Mouse (Mus musculus): ENCODE results near the gene Slc40a1. TPM values are rescaled to one million over a fixed set of nuclear protein-coding genes. Genes with fewer than 3 reads are reported as not detected.

Gene Slc40a1
- total and polyA plus RNA-seq, 3 experiments, result 36.8 to 74.7 TPM; not detected in 1

- peaks cover 25 to 27% of the 10 kb centered on the region in 2 experiments for H3K36me3 ChIP-seq (ENCODE audit: control insufficient read depth in 1 of 2, insufficient read depth in 2 of 2, low read length in 2 of 2)
- H3K9ac ChIP-seq (ENCODE audit: control insufficient read depth, low read depth, low read length, poor library complexity, severe bottlenecking), result no peak overlapping the region
- DNase-seq (ENCODE audit: low read depth, low spot score), result no peak
- H3K4me3 ChIP-seq (ENCODE audit: control insufficient read depth in 1 of 2, insufficient read depth in 1 of 2, low read depth in 2 of 2, low read length in 2 of 2), result no peak overlapping the region
- no peaks in the 10 kb centered on the region for H3K27me3 ChIP-seq (ENCODE audit: control insufficient read depth in 1 of 2, insufficient read depth in 2 of 2, low read length in 2 of 2)
- TF ChIP-seq POLR2AphosphoS5 (IDR thresholded peaks at IDR 0.05; ENCODE audit: borderline replicate concordance, low read depth, low read length) (no peak), MXI1 (IDR thresholded peaks at IDR 0.05; ENCODE audit: low read depth, low read length) (no peak), GABPA (IDR thresholded peaks at IDR 0.05; ENCODE audit: low read depth, low read length) (no peak), USF2 (IDR thresholded peaks at IDR 0.05; ENCODE audit: borderline replicate concordance in 1 of 2, insufficient read depth in 1 of 2, low read depth in 1 of 2, low read length in 2 of 2) (no peak), NRF1 (IDR thresholded peaks at IDR 0.05; ENCODE audit: insufficient read depth, low read depth, low read length, poor library complexity, severe bottlenecking) (no peak), MYB (IDR thresholded peaks at IDR 0.05; ENCODE audit: low read depth, low read length) (no peak), TBP (IDR thresholded peaks at IDR 0.05; ENCODE audit: low read depth, low read length) (no peak), UBTF (IDR thresholded peaks at IDR 0.05; ENCODE audit: borderline replicate concordance, insufficient read depth, low read depth, low read length) (no peak), MEF2A (IDR thresholded peaks at IDR 0.05; ENCODE audit: extremely low read depth, insufficient replicate concordance, low read depth, low read length, poor library complexity, severe bottlenecking) (no peak), MAZ (IDR thresholded peaks at IDR 0.05; ENCODE audit: low read depth, low read length) (no peak), HCFC1 (IDR thresholded peaks at IDR 0.05; ENCODE audit: low read depth, low read length) (no peak), ZNF384 (IDR thresholded peaks at IDR 0.05; ENCODE audit: low read depth, low read length) (no peak), RAD21 (IDR thresholded peaks at IDR 0.05; ENCODE audit: low read depth, low read length) (no peak), POLR2A (IDR thresholded peaks at IDR 0.05; ENCODE audit: control insufficient read depth in 1 of 2, insufficient read depth in 1 of 2, low read depth in 1 of 2, low read length in 2 of 2, poor library complexity in 1 of 2) (no peak), SMC3 (IDR thresholded peaks at IDR 0.05; ENCODE audit: low read depth, low read length) (no peak), TCF12 (IDR thresholded peaks at IDR 0.05; ENCODE audit: low read depth, low read length) (no peak), ZC3H11A (IDR thresholded peaks at IDR 0.05; ENCODE audit: low read depth, low read length) (no peak), TAL1 (IDR thresholded peaks at IDR 0.05; ENCODE audit: low read length) (no peak), GATA1 (IDR thresholded peaks at IDR 0.05; ENCODE audit: low read depth, low read length) (no peak), EP300 (IDR thresholded peaks at IDR 0.05; ENCODE audit: low read depth in 1 of 2, low read length in 2 of 2) (no peak)
- peaks cover 11 to 15% of the 10 kb centered on the region in 2 experiments for H3K4me1 ChIP-seq (ENCODE audit: control insufficient read depth in 1 of 2, insufficient read depth in 2 of 2, low read length in 2 of 2)
- H3K27ac ChIP-seq (ENCODE audit: control insufficient read depth, low read depth, low read length), result no peak overlapping the region
- H3K79me2 ChIP-seq (ENCODE audit: control insufficient read depth, insufficient read depth, low read length, poor library complexity), result peaks cover 16% of the 10 kb centered on the region
- H3K9me3 ChIP-seq (replicated peaks; ENCODE audit: insufficient read depth, low read length), result no peaks in the 10 kb centered on the region
Measured at GRCm38 (mm10) chr1:45923306-45923705, 3.0 kb downstream of the Slc40a1 start.

GRCm38 (mm10) chr1:45920703-45921102 lies 5.6 kb downstream of the Slc40a1 start:
- H3K9ac ChIP-seq (ENCODE audit: control insufficient read depth, low read depth, low read length, poor library complexity, severe bottlenecking), result no peak overlapping the region
- no peak overlapping the region for H3K27ac ChIP-seq (ENCODE audit: control insufficient read depth, low read depth, low read length)
- H3K27me3 ChIP-seq (ENCODE audit: control insufficient read depth in 1 of 2, insufficient read depth in 2 of 2, low read length in 2 of 2), result no peaks in the 10 kb centered on the region
- no peak for DNase-seq (ENCODE audit: low read depth, low spot score)
- H3K4me1 ChIP-seq (ENCODE audit: control insufficient read depth in 1 of 2, insufficient read depth in 2 of 2, low read length in 2 of 2), result peaks cover 5 to 11% of the 10 kb centered on the region in 2 experiments
- H3K79me2 ChIP-seq (ENCODE audit: control insufficient read depth, insufficient read depth, low read length, poor library complexity), result peaks cover 11% of the 10 kb centered on the region
- H3K36me3 ChIP-seq (ENCODE audit: control insufficient read depth in 1 of 2, insufficient read depth in 2 of 2, low read length in 2 of 2), result peaks cover 21 to 33% of the 10 kb centered on the region in 2 experiments
- H3K4me3 ChIP-seq (ENCODE audit: control insufficient read depth in 1 of 2, insufficient read depth in 1 of 2, low read depth in 2 of 2, low read length in 2 of 2), result no peak overlapping the region
- no peaks in the 10 kb centered on the region for H3K9me3 ChIP-seq (replicated peaks; ENCODE audit: insufficient read depth, low read length)
- no peak for TF ChIP-seq MYB (IDR thresholded peaks at IDR 0.05; ENCODE audit: low read depth, low read length)
- no peak for TF ChIP-seq POLR2AphosphoS5 (IDR thresholded peaks at IDR 0.05; ENCODE audit: borderline replicate concordance, low read depth, low read length)
- TF ChIP-seq MXI1 (IDR thresholded peaks at IDR 0.05; ENCODE audit: low read depth, low read length), result no peak
- TF ChIP-seq CHD1 (IDR thresholded peaks at IDR 0.05; ENCODE audit: low read depth, low read length), result no peak
- no peak for TF ChIP-seq MYC (IDR thresholded peaks at IDR 0.05; ENCODE audit: low read depth, low read length)
- TF ChIP-seq POLR2A (IDR thresholded peaks at IDR 0.05; ENCODE audit: control insufficient read depth in 1 of 2, insufficient read depth in 1 of 2, low read depth in 1 of 2, low read length in 2 of 2, poor library complexity in 1 of 2), result no peak
- TF ChIP-seq BHLHE40 (IDR thresholded peaks at IDR 0.05; ENCODE audit: borderline replicate concordance, low read depth, low read length), result no peak
- TF ChIP-seq SIN3A (IDR thresholded peaks at IDR 0.05; ENCODE audit: low read length), result no peak
- no peak for TF ChIP-seq USF1 (IDR thresholded peaks at IDR 0.05; ENCODE audit: low read depth, low read length)
- TF ChIP-seq MAFK (IDR thresholded peaks at IDR 0.05; ENCODE audit: borderline replicate concordance, low read depth, low read length), result no peak
- TF ChIP-seq TBP (IDR thresholded peaks at IDR 0.05; ENCODE audit: low read depth, low read length), result no peak
- no peak for TF ChIP-seq MAX (IDR thresholded peaks at IDR 0.05; ENCODE audit: low read length)
- no peak for TF ChIP-seq RAD21 (IDR thresholded peaks at IDR 0.05; ENCODE audit: low read depth, low read length)

Measured in MEL (cell line).